Mouse (Mus musculus): Measurements from ENCODE around the gene Fkbp15. TPM values are rescaled to one million over a fixed set of nuclear protein-coding genes. Genes with fewer than 3 reads are reported as not detected.

Fkbp15 gene
- total RNA-seq (2014; rRNA removed; ENCODE audit: low replicate concordance), result 18.7 and 34.3 TPM in 2 replicates
- 11.1 and 11.8 TPM in 2 replicates for polyA plus RNA-seq (2015; fragmentation: Nextera tagmentation; extraction: Ambion mirVana)

DNA sequence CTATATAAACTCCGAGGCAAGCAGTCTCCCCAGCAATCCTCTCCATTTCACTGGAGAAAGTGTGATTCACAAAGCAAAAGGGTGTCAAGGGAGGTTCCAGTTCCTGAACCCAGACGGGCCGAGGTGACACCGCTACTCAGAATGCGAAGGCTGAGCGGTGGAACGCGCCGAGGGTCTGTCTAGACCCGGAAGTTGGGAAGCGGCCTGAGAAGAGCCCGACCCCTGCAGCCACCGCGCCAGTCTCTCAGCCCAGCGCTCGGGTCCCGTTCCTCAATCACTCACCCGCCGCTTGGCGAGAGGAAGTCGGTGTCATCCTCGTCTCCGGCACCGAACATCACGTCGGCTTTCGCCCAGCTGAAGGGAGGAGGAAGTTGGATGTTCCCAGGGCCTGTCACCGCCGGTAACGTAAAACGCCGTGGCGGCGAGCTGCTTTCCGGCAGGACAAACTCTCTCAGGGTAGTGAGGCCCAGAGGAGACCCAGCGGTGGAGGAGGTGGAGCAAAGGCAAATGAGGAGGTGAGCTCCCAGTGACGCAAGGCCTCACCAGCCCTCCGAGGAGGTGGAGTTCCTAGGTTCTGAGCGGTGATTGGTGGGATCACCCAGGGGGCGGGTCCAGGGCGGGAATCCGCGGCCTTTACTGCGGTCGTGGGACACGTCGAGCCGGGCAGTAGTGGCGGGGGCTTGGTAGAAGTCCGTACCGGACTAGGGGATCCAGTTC lies at the start of gene Fkbp15, which contains the start of gene Slc31a1:
TSS of gene Fkbp15 (minus strand) at position 461 of the 717 bp plus-strand sequence.
TSS of gene Slc31a1 (plus strand) at position 640 of the 717 bp plus-strand sequence.
- DNase-seq (ENCODE audit: low spot score) (peak; percentile 100), ATAC-seq (ENCODE audit: insufficient read depth, low read depth) (peak; percentile 100)
- under 1% methylated on average over 51 of the region's 51 CpGs for WGBS
- peak within 1 kb of the TSS; percentile 87 for H3K9ac ChIP-seq (replicated peaks; ENCODE audit: low read depth, low read length)
- peaks cover 16% of the 10 kb centered on the region for H3K4me1 ChIP-seq (ENCODE audit: control insufficient read depth, insufficient read depth)
- peak within 1 kb of the TSS; percentile 87 for H3K27ac ChIP-seq (ENCODE audit: low read depth)
- H3K9me3 ChIP-seq (replicated peaks; ENCODE audit: control insufficient read depth, low read length), result no peaks in the 10 kb centered on the region
- peaks cover 18% of the 10 kb centered on the region for H3K36me3 ChIP-seq (replicated peaks; ENCODE audit: control insufficient read depth, insufficient read depth, low read length)
- no peaks in the 10 kb centered on the region for H3K27me3 ChIP-seq (ENCODE audit: control insufficient read depth, insufficient read depth, low read length)
- H3K4me3 ChIP-seq (ENCODE audit: low read depth, low read length), result peak within 1 kb of the TSS; percentile 91
- peak within 1 kb of the TSS; percentile 76 for H3K4me2 ChIP-seq (ENCODE audit: low read depth, low read length)
- TF ChIP-seq EP300 (IDR thresholded peaks at IDR 0.05; ENCODE audit: low read depth) (0 out of 2 replicates have a peak, but pooled peaks have one; percentile 20), CTCF (IDR thresholded peaks at IDR 0.05; ENCODE audit: low read depth) (no peak)

DNA sequence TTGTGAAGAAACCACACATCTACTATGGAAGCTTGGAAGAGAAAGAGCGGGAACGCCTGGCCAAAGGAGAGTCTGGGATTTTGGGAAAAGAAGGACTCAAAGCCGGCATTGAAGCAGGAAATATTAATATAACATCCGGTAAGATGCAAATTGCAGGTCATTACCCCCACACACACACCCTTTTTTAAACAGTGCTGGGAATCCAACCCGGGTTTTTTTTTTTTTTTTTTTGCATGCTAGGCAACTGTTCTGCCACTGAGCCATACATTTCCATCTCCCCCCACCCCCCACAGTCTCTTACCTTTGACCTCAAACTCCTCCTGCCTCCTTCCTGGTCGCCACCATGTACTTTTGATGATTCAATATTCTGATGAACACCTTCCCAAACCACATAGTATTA lies 49.3 kb upstream of the Fkbp15 start:
- Histone ChIP-seq H3K36me3 (replicated peaks; ENCODE audit: control insufficient read depth, insufficient read depth, low read length) (peaks cover 33% of the 10 kb centered on the region), H3K9ac (replicated peaks; ENCODE audit: low read depth, low read length) (peak overlapping the region; percentile 81), H3K4me2 (ENCODE audit: low read depth, low read length) (peak overlapping the region; percentile 72), H3K4me3 (ENCODE audit: low read depth, low read length) (peak overlapping the region; percentile 64), H3K9me3 (replicated peaks; ENCODE audit: control insufficient read depth, low read length) (no peaks in the 10 kb centered on the region), H3K27me3 (ENCODE audit: control insufficient read depth, insufficient read depth, low read length) (no peaks in the 10 kb centered on the region), H3K4me1 (ENCODE audit: control insufficient read depth, insufficient read depth) (peaks cover 15% of the 10 kb centered on the region), H3K27ac (ENCODE audit: low read depth) (peak overlapping the region; percentile 90)
- WGBS, result 25% methylated on average over 6 of the region's 6 CpGs
- DNase-seq (ENCODE audit: low spot score) (no peak), ATAC-seq (ENCODE audit: insufficient read depth, low read depth) (no peak)
- no peak for TF ChIP-seq CTCF (IDR thresholded peaks at IDR 0.05; ENCODE audit: low read depth)
- no peak for TF ChIP-seq EP300 (IDR thresholded peaks at IDR 0.05; ENCODE audit: low read depth)

DNA sequence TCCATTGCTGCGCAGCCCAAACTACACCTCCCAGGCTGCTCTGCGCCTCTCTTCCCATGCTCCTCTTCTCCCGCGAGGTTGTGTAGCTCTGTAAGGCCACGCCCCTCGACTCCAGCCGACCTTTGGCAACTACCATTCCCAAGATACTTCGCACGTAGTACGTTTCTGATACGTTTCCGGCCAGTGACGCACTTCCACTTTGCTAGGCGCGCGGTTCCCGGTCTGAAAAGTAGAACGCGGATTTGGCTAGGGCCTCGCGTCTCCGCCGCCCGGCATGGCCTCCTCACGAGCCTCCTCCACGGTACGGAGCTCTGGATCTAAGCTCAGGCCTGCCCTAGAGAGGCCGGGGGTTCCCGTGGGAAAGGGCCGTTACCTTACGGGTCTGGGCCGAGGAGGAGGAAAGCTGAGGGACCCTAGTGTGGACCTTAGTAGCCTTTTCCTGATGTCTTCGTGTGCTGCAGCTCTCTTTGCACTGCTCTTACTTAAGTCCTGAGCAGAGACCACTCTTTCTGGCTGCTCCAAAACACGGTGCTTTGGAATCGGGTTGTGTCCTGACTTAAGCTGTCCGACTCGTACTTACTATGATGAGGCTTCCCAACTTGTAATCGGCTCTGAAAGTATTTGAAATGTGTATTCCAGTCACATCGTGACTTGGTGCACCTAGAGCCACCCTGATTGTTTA lies 48.4 kb upstream of the Fkbp15 start, which contains the start of the genes Cdc26 and Prpf4:
TSS of gene Cdc26 (minus strand) at position 42 of the 682 bp plus-strand sequence.
TSS of gene Prpf4 (plus strand) at position 197 of the 682 bp plus-strand sequence.
- Histone ChIP-seq H3K27me3 (ENCODE audit: control insufficient read depth, insufficient read depth, low read length) (no peaks in the 10 kb centered on the region), H3K36me3 (replicated peaks; ENCODE audit: control insufficient read depth, insufficient read depth, low read length) (peaks cover 27% of the 10 kb centered on the region), H3K9ac (replicated peaks; ENCODE audit: low read depth, low read length) (peak within 1 kb of the TSS; percentile 81), H3K9me3 (replicated peaks; ENCODE audit: control insufficient read depth, low read length) (no peaks in the 10 kb centered on the region), H3K27ac (ENCODE audit: low read depth) (peak within 1 kb of the TSS; percentile 90), H3K4me1 (ENCODE audit: control insufficient read depth, insufficient read depth) (peaks cover 15% of the 10 kb centered on the region), H3K4me2 (ENCODE audit: low read depth, low read length) (peak within 1 kb of the TSS; percentile 72), H3K4me3 (ENCODE audit: low read depth, low read length) (peak within 1 kb of the TSS; percentile 64)
- under 1% methylated on average over 39 of the region's 39 CpGs for WGBS
- TF ChIP-seq EP300 (IDR thresholded peaks at IDR 0.05; ENCODE audit: low read depth), result no peak
- TF ChIP-seq CTCF (IDR thresholded peaks at IDR 0.05; ENCODE audit: low read depth), result no peak
- ATAC-seq (ENCODE audit: insufficient read depth, low read depth), result peak; percentile 99
- DNase-seq (ENCODE audit: low spot score), result peak; percentile 99

DNA sequence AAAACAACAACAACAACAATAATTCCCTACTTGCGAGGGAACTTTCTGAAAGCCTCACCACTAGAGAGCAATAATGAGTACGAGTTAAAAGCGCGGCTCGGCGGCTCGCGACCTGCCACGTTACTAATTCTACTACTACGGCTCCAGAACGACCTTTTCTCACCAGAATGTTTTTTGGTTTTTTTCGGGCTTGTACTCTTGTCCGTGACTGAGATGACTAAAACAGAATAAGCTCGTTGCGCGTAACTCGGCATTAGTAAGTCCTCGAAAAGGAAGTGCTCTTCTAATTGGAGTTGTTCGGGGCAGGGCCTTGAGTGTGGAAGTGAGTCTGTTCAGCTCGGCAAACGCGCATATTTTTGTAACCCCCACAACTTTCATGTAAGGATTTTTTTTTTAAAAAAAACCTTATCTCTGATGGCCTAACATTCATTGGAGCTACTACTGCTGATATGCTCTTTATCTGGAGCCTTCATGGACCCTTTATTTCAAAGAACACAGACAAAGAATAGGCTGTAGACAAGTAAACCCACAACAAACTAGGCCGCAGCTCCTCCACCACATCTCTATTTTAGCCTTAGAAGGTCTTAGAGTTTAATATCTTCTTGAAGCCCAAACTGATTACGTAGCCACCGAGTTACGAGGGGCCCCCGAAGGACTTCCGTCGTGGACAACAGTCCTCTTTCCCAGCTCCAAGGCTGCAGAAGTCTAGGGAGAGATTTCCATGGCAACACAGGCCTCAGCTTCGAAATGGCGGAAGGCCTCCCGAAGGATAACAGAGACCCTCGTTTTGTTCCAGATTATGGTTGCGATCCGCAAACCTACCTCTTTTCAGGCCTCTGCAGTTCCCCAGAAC lies 47.6 kb upstream of the Fkbp15 start:
- Histone ChIP-seq H3K4me2 (ENCODE audit: low read depth, low read length) (peak overlapping the region; percentile 69), H3K4me1 (ENCODE audit: control insufficient read depth, insufficient read depth) (peaks cover 15% of the 10 kb centered on the region)

DNA sequence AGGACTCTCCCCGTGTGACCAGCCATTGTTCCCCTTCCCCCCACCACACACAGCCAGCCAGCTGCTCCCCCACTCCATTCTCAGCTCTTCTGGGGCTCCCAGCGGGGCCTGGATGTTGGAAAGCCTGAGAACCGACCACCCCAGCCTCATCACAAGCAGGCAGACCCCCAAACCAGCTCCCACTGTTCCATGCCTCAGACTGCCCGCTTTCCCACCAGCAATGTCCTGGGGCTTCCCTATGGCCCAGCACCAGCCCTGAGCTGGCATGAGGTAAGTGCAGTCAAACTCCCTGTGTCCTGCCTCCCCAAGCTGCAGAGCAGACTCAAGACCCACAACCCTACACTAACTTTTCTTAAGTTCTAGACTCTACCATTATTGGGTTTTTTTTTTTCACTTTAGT lies 45.8 kb upstream of the Fkbp15 start:
- H3K4me1 ChIP-seq (ENCODE audit: control insufficient read depth, insufficient read depth), result peaks cover 15% of the 10 kb centered on the region
- DNase-seq (ENCODE audit: low spot score), result no peak
- H3K9ac ChIP-seq (replicated peaks; ENCODE audit: low read depth, low read length), result no peak overlapping the region
- no peak overlapping the region for H3K27ac ChIP-seq (ENCODE audit: low read depth)
- H3K4me3 ChIP-seq (ENCODE audit: low read depth, low read length), result no peak overlapping the region
- H3K36me3 ChIP-seq (replicated peaks; ENCODE audit: control insufficient read depth, insufficient read depth, low read length), result peaks cover 20% of the 10 kb centered on the region
- H3K4me2 ChIP-seq (ENCODE audit: low read depth, low read length), result no peak overlapping the region
- no peaks in the 10 kb centered on the region for H3K27me3 ChIP-seq (ENCODE audit: control insufficient read depth, insufficient read depth, low read length)
- no peaks in the 10 kb centered on the region for H3K9me3 ChIP-seq (replicated peaks; ENCODE audit: control insufficient read depth, low read length)
- ATAC-seq (ENCODE audit: insufficient read depth, low read depth), result no peak
- 74% methylated on average over 4 of the region's 4 CpGs for WGBS
- TF ChIP-seq EP300 (IDR thresholded peaks at IDR 0.05; ENCODE audit: low read depth) (no peak), CTCF (IDR thresholded peaks at IDR 0.05; ENCODE audit: low read depth) (no peak)

More for the DNA sequence above, 47.6 kb upstream of the Fkbp15 start:
- Histone ChIP-seq H3K4me3 (ENCODE audit: low read depth, low read length) (peak overlapping the region; percentile 64), H3K27ac (ENCODE audit: low read depth) (peak overlapping the region; percentile 88), H3K27me3 (ENCODE audit: control insufficient read depth, insufficient read depth, low read length) (no peaks in the 10 kb centered on the region), H3K36me3 (replicated peaks; ENCODE audit: control insufficient read depth, insufficient read depth, low read length) (peaks cover 22% of the 10 kb centered on the region), H3K9ac (replicated peaks; ENCODE audit: low read depth, low read length) (peak overlapping the region; percentile 81), H3K9me3 (replicated peaks; ENCODE audit: control insufficient read depth, low read length) (no peaks in the 10 kb centered on the region)
- ATAC-seq (ENCODE audit: insufficient read depth, low read depth) (peak; percentile 42), DNase-seq (ENCODE audit: low spot score) (peak; percentile 71)
- no peak for TF ChIP-seq EP300 (IDR thresholded peaks at IDR 0.05; ENCODE audit: low read depth)
- peak; percentile 58 for TF ChIP-seq CTCF (IDR thresholded peaks at IDR 0.05; ENCODE audit: low read depth)
- WGBS, result under 1% methylated on average over 35 of the region's 35 CpGs
